Mouse (Mus musculus) spleen, adult 2 months (tissue): ENCODE results near the gene Fam205c. TPM values are rescaled to one million over a fixed set of nuclear protein-coding genes. Genes with fewer than 3 reads are reported as not detected.

Source experiments
- DNase-seq, 2 experiments: peaks; one replicate each; pipeline versions ENCODE4 v3.0.0 to v3.0.0-alpha.2; 2012 to 2021; ENCODE audit warnings: low spot score in 2 of 2, low read depth in 1 of 2
- H3K27ac ChIP-seq: fragments of 200-500 bp; 2 replicates; pipeline ENCODE4 v1.5.1; 2012; ENCODE audit warnings: low read length, inconsistent platforms; ENCODE audit not compliant: insufficient read depth
- H3K27me3 ChIP-seq: fragments of 200-500 bp; 2 replicates; pipeline ENCODE4 v1.6.1; 2012; ENCODE audit warnings: mild to moderate bottlenecking, moderate library complexity, low read length, inconsistent platforms; ENCODE audit not compliant: control insufficient read depth, insufficient read depth
- H3K36me3 ChIP-seq: fragments of 200-500 bp; 2 replicates; pipeline ENCODE4 v1.6.1; 2012; ENCODE audit warnings: mild to moderate bottlenecking, low read length, inconsistent platforms; ENCODE audit not compliant: control insufficient read depth, insufficient read depth
- H3K4me1 ChIP-seq: fragments of 200-500 bp; 2 replicates; pipeline ENCODE4 v1.6.1; 2011; ENCODE audit warnings: inconsistent platforms; ENCODE audit not compliant: control insufficient read depth, insufficient read depth, insufficient read length
- H3K4me3 ChIP-seq: fragments of 200-500 bp; 2 replicates; pipeline ENCODE4 v1.5.1; 2011; ENCODE audit warnings: mild to moderate bottlenecking, inconsistent platforms; ENCODE audit not compliant: insufficient read depth, insufficient read length; ENCODE audit errors: extremely low read depth
- CTCF ChIP-seq: fragments of 200-500 bp; IDR thresholded peaks from 2 replicates; pipeline ENCODE4 v1.5.1; 2011; ENCODE audit warnings: mild to moderate bottlenecking, inconsistent platforms; ENCODE audit not compliant: insufficient read depth, insufficient read length, insufficient replicate concordance; ENCODE audit errors: extremely low read depth
- POLR2A ChIP-seq: fragments of 200-500 bp; IDR thresholded peaks from 2 replicates; pipeline ENCODE4 v1.6.1; 2011; ENCODE audit warnings: low read depth, low read length, inconsistent platforms
- WGBS: fragments of 180-500 bp; shearing (Covaris S2); methylation state at CpG from one replicate; pipeline ENCODE4 v1.1.7; 2018; 5-methylcytosine and 5-hydroxymethylcytosine counted together
- polyA plus RNA-seq: library from polyadenylated mRNA; depleted of rRNA; stranded (reverse); fragments of >200 nt; gene quantifications from 2 replicates; pipeline ENCODE4 v1.2.3, GENCODE M21; 2012

Fam205c gene
- polyA plus RNA-seq, 1 experiment = not detected

DNA sequence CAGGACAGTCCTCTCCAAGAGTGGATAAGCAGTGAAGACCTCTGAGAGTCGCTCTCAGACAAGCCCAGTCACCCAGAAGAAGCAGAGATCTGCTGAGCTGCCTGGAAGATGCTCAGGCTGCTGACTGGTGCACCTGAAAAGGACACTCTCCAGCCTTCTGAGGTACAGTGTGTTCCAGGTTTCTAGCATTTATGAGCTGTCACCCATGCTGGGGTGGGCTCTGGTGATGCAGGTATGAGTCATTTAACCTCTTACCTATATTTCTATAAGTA, 6.6 kb upstream of the Fam205c start:
- H3K27ac ChIP-seq = no peak overlapping the region
- no peak for DNase-seq
- H3K27me3 ChIP-seq = no peaks in the 10 kb centered on the region
- no peaks in the 10 kb centered on the region for H3K36me3 ChIP-seq
- H3K4me1 ChIP-seq = no peaks in the 10 kb centered on the region; the same call in 1 of the 2 replicates
- WGBS = 5% methylated on average over 1 of the region's 1 CpGs
- H3K4me3 ChIP-seq = peak overlapping the region; percentile 23; the same call in 1 of the 2 replicates
- TF ChIP-seq POLR2A = no peak
- TF ChIP-seq CTCF = no peak

DNA sequence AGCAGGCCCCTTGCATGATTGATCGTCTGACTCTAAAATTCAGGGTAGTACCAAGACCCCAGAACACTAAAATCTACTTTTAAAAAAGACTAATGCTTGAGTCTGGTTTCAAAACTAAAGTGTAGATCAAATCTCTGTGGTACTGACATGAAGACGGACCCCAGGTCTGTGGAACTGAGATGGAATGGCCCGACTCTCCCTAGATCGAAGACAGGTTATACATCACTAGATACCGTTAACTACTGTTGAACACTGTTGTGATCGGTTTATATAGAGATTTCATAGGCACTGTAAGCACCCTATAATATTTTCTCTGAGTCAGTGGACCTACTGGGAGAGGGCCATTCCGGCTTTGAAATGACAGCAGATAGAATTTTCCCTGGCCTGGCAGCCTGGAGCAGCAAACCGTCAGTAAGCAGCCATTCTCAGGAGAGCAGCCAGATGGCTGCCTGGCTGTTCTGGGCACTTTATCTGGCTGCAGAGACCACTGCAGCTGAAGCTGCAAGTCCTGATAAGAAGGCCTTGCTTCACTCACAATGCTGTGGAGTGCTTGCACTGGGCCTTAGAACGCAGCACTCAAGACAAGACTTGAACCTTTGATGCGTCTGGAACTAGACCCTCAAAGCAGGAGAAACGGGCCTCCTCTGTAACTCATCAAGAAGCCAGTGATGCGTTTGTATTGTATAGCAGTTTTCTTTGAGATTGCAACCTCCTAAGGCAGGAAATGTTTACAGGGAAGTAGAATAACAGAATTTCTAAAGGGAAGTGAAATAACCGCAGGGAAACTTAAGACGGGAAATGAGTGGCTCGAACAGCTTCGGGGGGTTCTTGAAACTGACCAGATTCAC, 6.0 kb upstream of the Fam205c start:
- DNase-seq = no peak
- TF ChIP-seq POLR2A (no peak), CTCF (no peak)
- 43% methylated on average over 16 of the region's 16 CpGs for WGBS
- H3K27ac ChIP-seq = no peak overlapping the region
- H3K4me3 ChIP-seq = peak overlapping the region; percentile 23; the same call in 1 of the 2 replicates
- no peaks in the 10 kb centered on the region; the same call in 1 of the 2 replicates for H3K4me1 ChIP-seq
- no peaks in the 10 kb centered on the region for H3K36me3 ChIP-seq
- H3K27me3 ChIP-seq = no peaks in the 10 kb centered on the region

GRCm38 (mm10) chr4:42877657-42878056, 3.6 kb upstream of the Fam205c start:
- H3K4me3 ChIP-seq = no peak overlapping the region
- H3K27ac ChIP-seq = no peak overlapping the region
- H3K4me1 ChIP-seq = no peaks in the 10 kb centered on the region; the same call in 1 of the 2 replicates
- TF ChIP-seq CTCF (no peak), POLR2A (no peak)
- 88% methylated on average over 2 of the region's 2 CpGs for WGBS
- no peaks in the 10 kb centered on the region for H3K36me3 ChIP-seq
- H3K27me3 ChIP-seq = no peaks in the 10 kb centered on the region
- no peak for DNase-seq

DNA sequence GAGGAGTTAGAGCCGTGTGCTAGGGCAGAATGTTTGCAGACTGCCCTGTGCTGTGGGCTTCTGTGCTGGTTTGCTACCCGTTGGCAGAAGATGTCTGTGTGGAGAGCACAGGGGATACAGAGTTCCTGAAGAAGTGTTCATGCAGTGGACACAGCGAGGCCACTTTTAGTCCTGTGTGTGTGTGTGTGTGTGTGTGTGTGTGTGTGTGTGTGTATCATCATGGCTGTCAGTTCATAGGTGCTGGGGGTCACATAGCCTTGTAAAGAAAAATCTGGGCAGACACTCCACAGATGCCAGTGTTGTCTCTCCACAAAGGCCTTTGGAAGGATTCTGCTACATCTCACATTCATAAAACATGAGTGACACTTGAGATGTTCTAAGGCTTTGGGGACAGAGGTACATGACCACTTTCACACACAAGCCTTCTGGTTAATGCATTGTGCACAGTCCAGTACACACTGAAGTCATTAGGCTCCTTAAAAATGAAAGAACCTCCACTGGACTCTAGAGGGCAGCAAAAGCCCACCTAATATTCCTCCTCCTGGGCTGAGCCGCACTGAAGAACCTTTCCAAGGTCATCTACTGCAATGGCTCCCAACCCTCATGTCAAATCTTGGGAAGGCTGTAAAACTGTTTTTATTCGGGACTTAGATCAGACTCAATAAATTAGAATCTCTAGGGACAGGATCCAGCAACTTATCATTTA, 2.7 kb upstream of the Fam205c start:
- 38% methylated on average over 5 of the region's 5 CpGs for WGBS
- Histone ChIP-seq H3K4me1 (no peaks in the 10 kb centered on the region; the same call in 1 of the 2 replicates), H3K27ac (no peak overlapping the region), H3K27me3 (no peaks in the 10 kb centered on the region), H3K36me3 (no peaks in the 10 kb centered on the region), H3K4me3 (no peak overlapping the region)
- no peak for TF ChIP-seq POLR2A
- peak; percentile 52; the same call in 1 of the 2 replicates for TF ChIP-seq CTCF
- DNase-seq = peak; percentile 5 to 23

DNA sequence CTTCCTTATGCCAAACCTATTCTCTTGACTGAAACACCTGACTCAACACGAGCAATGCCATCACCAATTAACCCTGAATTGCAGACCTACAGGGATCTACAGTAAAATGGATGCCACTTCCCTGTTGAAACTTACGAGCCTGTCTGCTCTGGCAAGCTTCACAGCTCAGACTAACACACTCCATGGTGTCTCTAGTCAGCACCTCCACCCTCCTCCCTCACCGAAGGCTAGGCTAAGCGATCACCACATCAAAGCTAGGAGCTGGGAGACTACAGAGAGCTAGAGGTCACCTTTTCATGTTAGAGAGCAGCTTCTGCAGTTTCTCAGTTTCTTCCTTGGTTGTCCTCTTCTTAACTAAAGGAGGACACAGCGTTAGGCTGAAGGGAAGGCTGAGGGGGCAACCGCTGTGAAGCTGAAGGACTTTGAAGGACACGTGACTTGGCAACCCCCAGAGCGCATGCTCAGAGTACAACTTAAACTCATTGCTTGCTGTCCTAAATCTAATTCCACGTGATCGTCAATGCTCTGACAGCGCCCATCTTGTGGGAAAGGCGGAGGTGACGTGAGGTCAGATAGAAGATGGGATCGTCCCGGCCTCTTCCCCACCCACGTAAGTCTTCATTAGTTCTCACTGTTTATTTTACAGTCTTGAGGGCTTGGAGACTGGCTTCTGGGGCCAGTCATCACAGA, 1.1 kb downstream of the Fam205c start:
- TF ChIP-seq POLR2A (no peak), CTCF (no peak)
- no peaks in the 10 kb centered on the region for H3K36me3 ChIP-seq
- H3K27me3 ChIP-seq = no peaks in the 10 kb centered on the region
- no peak for DNase-seq
- H3K27ac ChIP-seq = no peak overlapping the region
- WGBS = 80% methylated on average over 16 of the region's 16 CpGs
- no peak overlapping the region for H3K4me3 ChIP-seq
- H3K4me1 ChIP-seq = no peaks in the 10 kb centered on the region

- Histone ChIP-seq H3K4me1 (no peaks in the 10 kb centered on the region), H3K36me3 (no peaks in the 10 kb centered on the region), H3K4me3 (no peak overlapping the region), H3K27me3 (no peaks in the 10 kb centered on the region), H3K27ac (no peak overlapping the region)
- 90% methylated on average over 7 of the region's 7 CpGs for WGBS
- TF ChIP-seq CTCF = no peak
- no peak for TF ChIP-seq POLR2A
- DNase-seq = no peak
Observed at GRCm38 (mm10) chr4:42872151-42872550, 1.9 kb downstream of the Fam205c start.
